Mouse (Mus musculus): ENCODE measurements around the gene Olfr690. TPM values are rescaled to one million over a fixed set of nuclear protein-coding genes. Genes with fewer than 3 reads are reported as not detected.
A peak's percentile ranks its signal among the peaks of the same experiment; 100 is the strongest.
"Not testable (repeated sequence)": the region's sequence is repeated elsewhere in the genome, so short reads cannot be mapped to it uniquely, and the experiment has no call there.

The Olfr690 gene
- 1 to 10 TPM in 1 of 2 experiments, under 1 TPM in 1; 0.53 to 1.0 TPM for total RNA-seq (2021)
- long read RNA-seq, experiment 1, result 0 reads
- long read RNA-seq, experiment 2, result 0 reads

- no peak for DNase-seq (ENCODE audit: low spot score in 2 of 2)
These were observed at the start of gene Olfr690 for GRCm38 (mm10) chr7:105334004-105334403. Gene Olfr690 (minus strand): TSS chr7:105334104.

GRCm38 (mm10) chr7:105380329-105380728 lies 46.4 kb upstream of the Olfr690 start:
- no peak for DNase-seq (ENCODE audit: low spot score in 2 of 2)

- no peak for DNase-seq (ENCODE audit: low spot score in 2 of 2)
These were observed 41.0 kb upstream of the Olfr690 start, which contains the start of gene Gm5901 for GRCm38 (mm10) chr7:105374866-105375265. Gene Gm5901 (plus strand): TSS chr7:105375038.

- DNase-seq (ENCODE audit: low spot score in 2 of 2), result peak in 1 of 2 experiments; percentile 52
These were observed 40.1 kb upstream of the Olfr690 start for GRCm38 (mm10) chr7:105373976-105374375.

GRCm38 (mm10) chr7:105373509-105373908 lies 39.6 kb upstream of the Olfr690 start:
- DNase-seq (ENCODE audit: low spot score in 2 of 2), result no peak

- DNase-seq (ENCODE audit: low spot score in 2 of 2), result no peak
These were observed 39.0 kb upstream of the Olfr690 start for GRCm38 (mm10) chr7:105372912-105373311.

GRCm38 (mm10) chr7:105368521-105368920 lies 34.6 kb upstream of the Olfr690 start:
- no peak for DNase-seq (ENCODE audit: low spot score in 2 of 2)

GRCm38 (mm10) chr7:105367930-105368329 lies 34.0 kb upstream of the Olfr690 start, which contains the start of gene Olfr692:
Gene Olfr692 (plus strand): TSS chr7:105368230.
- no peak for DNase-seq (ENCODE audit: low spot score in 2 of 2)

GRCm38 (mm10) chr7:105367268-105367667 lies 33.4 kb upstream of the Olfr690 start:
- DNase-seq (ENCODE audit: low spot score in 2 of 2), result no peak

GRCm38 (mm10) chr7:105361713-105362112 lies 27.8 kb upstream of the Olfr690 start:
- no peak for DNase-seq (ENCODE audit: low spot score in 2 of 2)

- DNase-seq (ENCODE audit: low spot score in 2 of 2), result not testable (repeated sequence)
These were observed 22.6 kb upstream of the Olfr690 start for GRCm38 (mm10) chr7:105356487-105356886.

GRCm38 (mm10) chr7:105356064-105356463 lies 22.2 kb upstream of the Olfr690 start:
- DNase-seq (ENCODE audit: low spot score in 2 of 2), result not testable (repeated sequence)

GRCm38 (mm10) chr7:105342752-105343151 lies 8.8 kb upstream of the Olfr690 start:
- DNase-seq (ENCODE audit: low spot score in 2 of 2), result no peak

- no peak for DNase-seq (ENCODE audit: low spot score in 2 of 2)
These were observed 8.3 kb upstream of the Olfr690 start, which contains the start of gene Olfr691 for GRCm38 (mm10) chr7:105342170-105342569. Gene Olfr691 (minus strand): TSS chr7:105342270.

GRCm38 (mm10) chr7:105325302-105325701 lies 8.6 kb downstream of the Olfr690 start:
- DNase-seq (ENCODE audit: low spot score in 2 of 2), result no peak

- no peak for DNase-seq (ENCODE audit: low spot score in 2 of 2)
These were observed 23.0 kb downstream of the Olfr690 start, which contains the start of gene Olfr689 for GRCm38 (mm10) chr7:105310865-105311264. Gene Olfr689 (plus strand): TSS chr7:105311165.

GRCm38 (mm10) chr7:105290051-105290450 lies 43.9 kb downstream of the Olfr690 start:
- DNase-seq (ENCODE audit: low spot score in 2 of 2), result no peak

GRCm38 (mm10) chr7:105287795-105288194 lies 46.1 kb downstream of the Olfr690 start, which contains the start of gene Olfr688:
Gene Olfr688 (plus strand): TSS chr7:105288095.
- DNase-seq (ENCODE audit: low spot score in 2 of 2), result no peak

Other genes starting within 250 kb of the Olfr690 start
- not detected for gene Olfr680-ps1, start 241.3 kb downstream of the Olfr690 start, total RNA-seq (2021)
- gene Olfr681, start 217.3 kb downstream of the Olfr690 start, total RNA-seq (2021), result not detected
- gene Olfr683, start 187.1 kb downstream of the Olfr690 start, total RNA-seq (2021), result not detected
- gene Olfr684, start 170.5 kb downstream of the Olfr690 start, total RNA-seq (2021), result not detected
- not detected for gene Olfr685, start 148.1 kb downstream of the Olfr690 start, total RNA-seq (2021)
- gene Olfr686, start 126.6 kb downstream of the Olfr690 start, total RNA-seq (2021), result not detected
- gene Olfr688, start 46.0 kb downstream of the Olfr690 start, total RNA-seq (2021), result not detected
- gene Olfr689, start 22.9 kb downstream of the Olfr690 start, total RNA-seq (2021), result not detected
- 1 to 10 TPM in 1 of 2 experiments, under 1 TPM in 1; 0.90 to 1.2 TPM for gene Olfr691, start 8.2 kb upstream of the Olfr690 start, total RNA-seq (2021)
- not detected for gene Olfr692, start 34.1 kb upstream of the Olfr690 start, total RNA-seq (2021)
- gene Gm5901, start 40.9 kb upstream of the Olfr690 start, total RNA-seq (2021), result not detected
- gene Fam160a2, start 66.0 kb upstream of the Olfr690 start, total RNA-seq (2021), result 10 to 100 TPM; 54.3 to 58.2 TPM
- gene Cnga4, start 70.5 kb upstream of the Olfr690 start, total RNA-seq (2021), result under 1 TPM; 0.39 to 0.41 TPM
- gene Cckbr, start 91.6 kb upstream of the Olfr690 start, total RNA-seq (2021), result 10 to 100 TPM; 10.1 to 11.3 TPM
- gene Cavin3, start 148.2 kb upstream of the Olfr690 start, total RNA-seq (2021), result 10 to 100 TPM; 13.8 to 14.1 TPM
- 10 to 100 TPM; 90.1 to 93.9 TPM for gene Smpd1, start 220.3 kb upstream of the Olfr690 start, total RNA-seq (2021)
- gene Apbb1, start 247.5 kb upstream of the Olfr690 start, total RNA-seq (2021), result 100 to 1,000 TPM; 368 to 375 TPM

All from layer of hippocampus, postnatal 14 days (tissue).